28 mouse cellular contexts compared by ENCODE assay signal in the genomic region with DNA sequence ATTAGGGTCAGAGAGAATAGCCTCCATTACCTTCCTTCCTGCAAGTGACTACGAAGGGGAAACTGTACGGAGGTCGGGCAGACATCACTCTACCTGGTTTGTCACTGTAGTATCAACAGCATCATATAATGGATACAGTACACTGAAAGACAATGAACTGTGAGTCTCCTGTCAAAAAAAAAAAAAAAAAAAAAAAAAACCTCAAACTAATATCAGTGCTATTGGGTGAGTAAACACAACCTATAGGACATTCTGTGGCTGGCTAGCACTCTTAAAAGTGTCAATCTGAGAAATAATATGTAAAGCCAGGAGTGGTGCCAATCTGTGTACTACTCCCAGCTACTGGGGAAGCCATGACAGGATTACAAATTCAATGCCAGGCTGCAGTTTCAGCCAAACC. TPM values are rescaled to one million over a fixed set of nuclear protein-coding genes. Genes with fewer than 3 reads are reported as not detected.
"Had no signal": no experiment of that assay in that cellular context is flagged by ENCODE, and none has a peak within 500 bp of the region (broad histone marks: within the 10 kb centered on the region; RNA-seq: fewer than 3 reads in every experiment).

No protein-coding gene starts in this region.

- H3K9me3 ChIP-seq: heart, embryonic 12.5 days; hindbrain, embryonic 13.5 days; hindbrain, embryonic 15.5 days; kidney, embryonic 15.5 days; limb, embryonic 13.5 days; limb, embryonic 15.5 days; liver, embryonic 12.5 days had no signal

- H3K27me3 ChIP-seq: heart, embryonic 12.5 days; hindbrain, embryonic 13.5 days; hindbrain, embryonic 15.5 days; kidney, embryonic 15.5 days; limb, embryonic 13.5 days; limb, embryonic 15.5 days; liver, embryonic 12.5 days had no signal

- H3K4me2 ChIP-seq: heart, embryonic 12.5 days; hindbrain, embryonic 13.5 days; hindbrain, embryonic 15.5 days; kidney, embryonic 15.5 days; limb, embryonic 13.5 days; limb, embryonic 15.5 days; liver, embryonic 12.5 days had no signal

- DNase-seq: gastrocnemius, adult 2 months; gastrocnemius, postnatal 10 days; gastrocnemius, postnatal 25 days; heart, adult 2 months; heart, postnatal 14 days; heart, postnatal 36 days; kidney, adult 11 months; kidney, adult 2 months; kidney, adult 9 months; kidney, postnatal 14 days; kidney, postnatal 36 days; layer of hippocampus, adult 9-11 months; layer of hippocampus, postnatal 36 days; left cerebral cortex, postnatal 4 days had no signal

- H3K9ac ChIP-seq: heart, embryonic 12.5 days; hindbrain, embryonic 13.5 days; hindbrain, embryonic 15.5 days; kidney, embryonic 15.5 days; limb, embryonic 13.5 days; limb, embryonic 15.5 days; liver, embryonic 12.5 days; liver, embryonic 14.5 days had no signal

- H3K4me1 ChIP-seq: heart, embryonic 12.5 days; hindbrain, embryonic 13.5 days; hindbrain, embryonic 15.5 days; limb, embryonic 13.5 days; limb, embryonic 15.5 days; liver, embryonic 12.5 days had no signal

- H3K27ac ChIP-seq: gastrocnemius, adult 2 months; heart, adult 2 months; hindbrain, embryonic 13.5 days; hindbrain, embryonic 15.5 days; hindbrain, postnatal 0 days; kidney, embryonic 15.5 days; kidney, postnatal 0 days; limb, embryonic 13.5 days; limb, embryonic 15.5 days; liver, embryonic 12.5 days; liver, embryonic 14.5 days had no signal

- H3K4me3 ChIP-seq: gastrocnemius, adult 2 months; heart, adult 2 months; heart, embryonic 12.5 days; hindbrain, embryonic 13.5 days; hindbrain, embryonic 15.5 days; kidney, embryonic 15.5 days; limb, embryonic 13.5 days; limb, embryonic 15.5 days; liver, embryonic 12.5 days had no signal

RNA-seq across cellular contexts. Expression of gene Oprd1, which starts 38.9 kb away (rescaled TPM):
- total RNA-seq: gastrocnemius, adult 2 months; gastrocnemius, postnatal 10 days; gastrocnemius, postnatal 25 days; granulocyte monocyte progenitor cell, adult 5-6 weeks; hematopoietic stem cell, adult 5-6 weeks; liver, adult 2 months had no signal
- polyA plus RNA-seq: hindbrain, embryonic 11.5 days; liver, adult 2 months had no signal
